Mouse (Mus musculus): ENCODE measurements around the gene Nudt6.
A peak's percentile ranks its signal among the peaks of the same experiment; 100 is the strongest.

DNA sequence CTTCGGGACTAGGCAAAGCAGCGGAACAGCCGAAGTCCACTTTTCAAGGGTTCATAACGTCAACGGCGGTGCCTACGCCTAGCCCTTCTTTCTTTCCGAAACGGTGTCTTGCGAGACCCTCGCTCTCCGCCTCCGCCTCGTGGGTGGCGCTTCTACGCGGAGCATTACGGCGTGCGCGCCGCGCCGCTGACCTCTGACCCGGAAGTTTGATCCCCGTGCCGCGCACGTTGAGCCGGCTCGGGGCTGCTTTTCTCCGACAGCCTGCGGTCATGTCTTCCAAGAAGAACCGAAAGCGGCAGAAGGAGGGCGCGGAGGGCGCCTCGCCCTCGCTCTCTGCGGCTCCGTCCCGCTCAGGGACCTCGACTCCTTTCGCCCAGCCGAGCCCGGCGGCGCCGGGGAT, at the start of gene Nudt6:
- TF ChIP-seq POLR2A (IDR thresholded peaks at IDR 0.05; ENCODE audit: borderline replicate concordance, insufficient read depth, low read length) (peak; percentile 65; the same call in 1 of the 2 replicates), CTCF (IDR thresholded peaks at IDR 0.05; ENCODE audit: borderline replicate concordance, insufficient read depth, low read depth, low read length) (no peak)
